Mouse (Mus musculus) lung, adult 2 months (tissue): Measurements from ENCODE around the gene Aldh16a1.

ENCODE experiments used
- CTCF ChIP-seq: fragments of 200-500 bp; IDR thresholded peaks from 2 replicates; pipeline ENCODE4 v1.5.1; 2011; ENCODE audit warnings: mild to moderate bottlenecking, low read length, control low read depth; ENCODE audit not compliant: insufficient read depth
- POLR2A ChIP-seq: fragments of 200-500 bp; IDR thresholded peaks from 2 replicates; pipeline ENCODE4 v1.6.1; 2011; ENCODE audit warnings: low read depth, mild to moderate bottlenecking, control low read depth, low read length, borderline replicate concordance; ENCODE audit errors: extremely low read depth

DNA sequence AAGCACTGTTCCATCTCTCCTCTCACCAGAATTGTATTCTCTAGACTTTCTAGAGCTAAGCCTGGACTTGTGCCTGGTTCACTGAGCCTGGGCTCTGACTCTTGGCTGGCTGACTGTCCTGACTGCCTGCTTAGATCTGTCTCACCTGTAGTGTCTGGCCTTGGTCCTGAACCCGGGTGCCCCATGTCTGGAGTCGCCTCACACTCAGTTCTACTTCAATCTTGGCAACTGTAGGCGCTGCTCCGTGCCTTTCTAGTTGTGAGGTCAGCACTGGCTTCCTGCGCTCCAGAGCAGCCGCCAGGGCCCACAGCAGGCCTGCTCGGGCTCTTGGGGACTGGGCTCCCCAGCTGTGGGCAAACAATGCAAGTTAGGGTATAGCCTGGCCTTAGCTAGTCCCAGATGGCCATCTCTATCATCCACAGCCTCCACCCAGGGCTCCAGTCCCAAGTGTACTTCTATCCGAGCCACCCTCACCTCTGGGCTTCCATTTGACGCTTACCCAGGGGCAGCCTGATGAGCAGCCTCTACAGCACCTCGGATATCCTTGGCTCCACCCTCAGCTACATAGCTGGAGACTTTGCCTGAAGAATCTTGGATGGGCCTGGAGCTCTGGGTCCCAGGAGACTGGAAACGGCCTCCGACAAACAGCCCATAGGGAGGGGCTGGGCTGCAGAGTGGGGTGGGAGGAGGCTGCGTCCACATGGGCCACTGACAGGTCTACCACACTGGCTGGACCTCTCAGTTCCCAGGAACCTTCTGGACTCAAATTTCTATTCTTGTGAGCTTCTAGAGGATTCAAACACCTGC, 9.8 kb downstream of the Aldh16a1 start:
- TF ChIP-seq CTCF = no peak
- no peak for TF ChIP-seq POLR2A
